Mouse (Mus musculus) lung, postnatal 0 days (tissue): ENCODE data around the gene Zbtb37.

ENCODE experiments used
- CTCF ChIP-seq: IDR thresholded peaks from 2 replicates; pipeline ENCODE4 v1.5.1; 2016; ENCODE audit warnings: antibody characterized with exemption, mild to moderate bottlenecking
- EP300 ChIP-seq: IDR thresholded peaks from 2 replicates; pipeline ENCODE4 v1.6.1; 2016; ENCODE audit warnings: antibody characterized with exemption, mild to moderate bottlenecking, control low read depth

- no peak for TF ChIP-seq CTCF
- TF ChIP-seq EP300, result no peak
These were observed 4.5 kb upstream of the Zbtb37 start for GRCm38 (mm10) chr1:161038968-161039721.
